Mouse (Mus musculus) inflammation-experienced regulatory T-cells, adult 6 months (primary cell): ENCODE measurements around the gene 2510039O18Rik. TPM values are rescaled to one million over a fixed set of nuclear protein-coding genes. Genes with fewer than 3 reads are reported as not detected.
A peak's percentile ranks its signal among the peaks of the same experiment; 100 is the strongest.

Experiments used
- ATAC-seq: one replicate; pipeline ENCODE4 v1.8.0; 2017
- polyA plus RNA-seq, 3 experiments: library from polyadenylated mRNA; unstranded; fragments of 100-300 nt; shearing (Covaris generic); gene quantifications; one replicate each; pipeline ENCODE4 v1.2.1; 2017

Gene 2510039O18Rik
- 10 to 100 TPM in 1 of 3 experiments, 1 to 10 TPM in 2; 7.2 to 11.6 (median 8.3) TPM for polyA plus RNA-seq

DNA sequence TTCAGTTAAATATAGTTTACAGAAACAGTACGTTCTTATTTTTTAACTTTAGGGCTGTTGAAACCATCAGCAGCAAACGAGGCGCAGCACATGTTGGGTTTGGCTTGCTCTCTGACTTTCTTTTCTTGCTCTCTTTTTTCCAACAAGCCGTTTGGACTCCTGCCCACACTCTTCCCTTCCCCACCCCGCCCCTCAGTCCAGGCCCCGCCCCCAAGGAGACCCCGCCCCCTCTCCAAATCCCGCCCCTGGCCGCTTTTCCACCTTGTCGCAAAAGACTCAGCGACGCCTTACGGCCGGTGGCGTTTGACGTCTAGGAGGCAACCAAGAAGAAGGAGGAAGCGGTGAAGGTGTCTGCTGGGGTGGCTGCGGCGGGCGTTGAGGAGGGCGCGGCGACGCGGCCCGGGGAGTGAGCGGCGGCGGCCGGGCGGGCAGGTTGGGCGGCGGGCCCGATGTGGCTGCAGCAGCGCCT lies at the start of gene 2510039O18Rik:
TSS of gene 2510039O18Rik (plus strand) at position 320 of the 469 bp plus-strand sequence.
- ATAC-seq = peak; percentile 75

DNA sequence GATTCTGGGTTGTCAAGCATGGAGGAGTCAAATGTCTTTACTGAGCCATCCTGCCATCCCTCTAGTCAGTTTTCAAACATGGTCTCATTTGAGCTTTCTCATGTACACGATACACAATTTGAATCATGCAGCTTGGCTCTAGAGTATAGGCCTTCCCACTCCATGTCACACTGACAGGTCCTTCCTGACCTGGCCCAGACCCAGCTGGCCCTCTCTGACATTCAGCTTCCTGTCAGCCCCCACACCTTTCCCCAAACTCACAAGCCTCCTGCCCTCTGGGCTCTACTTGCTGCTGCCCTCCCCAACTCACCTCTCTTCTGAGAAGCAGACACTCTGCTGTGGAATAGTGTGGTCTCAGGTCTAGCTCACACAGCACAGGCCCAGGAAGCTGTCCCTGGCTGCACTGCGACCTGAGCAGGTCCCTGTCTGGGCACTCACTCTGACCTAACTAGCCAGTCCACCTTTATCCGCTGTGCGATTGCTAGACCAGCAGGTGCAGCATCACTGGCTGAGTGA lies 44.8 kb upstream of the 2510039O18Rik start:
- no peak for ATAC-seq

DNA sequence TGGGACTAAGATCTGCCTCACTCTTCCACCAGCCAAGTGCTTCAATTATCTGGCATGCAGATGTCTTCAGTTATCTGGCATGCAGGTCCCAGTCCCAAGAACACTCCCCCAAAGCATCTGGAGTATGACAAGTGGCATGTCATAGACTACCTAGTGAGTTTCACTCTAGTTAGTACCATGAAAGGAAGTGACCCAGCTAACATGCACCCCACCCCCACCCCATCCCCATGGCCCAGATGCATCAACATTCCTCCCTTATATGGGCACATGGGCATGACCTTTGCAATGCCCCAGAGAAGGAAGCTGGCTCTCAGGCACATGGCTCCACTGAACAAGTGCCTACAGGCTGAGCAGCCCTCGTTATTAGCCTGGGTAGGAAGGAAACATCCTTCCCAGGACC lies 44.3 kb upstream of the 2510039O18Rik start:
- ATAC-seq = no peak

DNA sequence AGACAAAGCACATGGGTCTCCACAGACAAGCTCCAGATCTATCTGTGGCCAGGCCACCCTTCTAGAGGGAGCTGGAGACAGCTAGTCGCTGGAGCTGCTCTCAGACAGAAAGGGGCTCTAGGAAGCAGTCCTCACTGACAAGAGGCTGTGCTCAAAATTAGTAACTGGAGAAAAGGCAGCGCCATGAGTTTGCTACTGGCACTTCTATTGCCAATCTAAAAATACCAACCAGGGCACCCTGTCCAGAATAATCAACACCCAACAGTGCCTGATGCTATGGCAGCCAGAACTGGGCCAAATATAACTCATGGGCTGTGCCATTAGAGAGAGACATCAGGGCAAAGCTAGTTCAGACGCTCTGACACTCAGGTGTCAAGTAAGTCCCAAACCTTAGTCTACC lies 43.3 kb upstream of the 2510039O18Rik start:
- no peak for ATAC-seq

DNA sequence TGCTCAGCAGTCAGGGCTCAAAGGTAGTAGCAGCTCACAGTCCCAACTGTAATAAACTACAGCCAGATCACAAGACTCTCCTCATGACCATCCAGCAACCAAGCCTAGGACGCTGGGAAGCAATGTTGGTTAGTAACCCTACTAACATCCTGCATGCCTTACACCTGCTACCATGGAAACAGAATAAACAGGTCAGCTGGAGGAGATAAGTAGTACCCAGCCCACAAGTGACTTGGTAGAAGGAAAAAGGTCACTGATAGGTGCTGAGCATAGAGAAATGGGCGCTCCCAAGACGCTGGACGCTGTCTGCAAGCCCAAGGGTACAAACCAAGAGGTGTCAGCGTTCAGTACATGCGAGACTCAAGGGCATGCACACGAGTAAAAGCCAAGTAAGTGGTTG lies 40.2 kb upstream of the 2510039O18Rik start:
- no peak for ATAC-seq

DNA sequence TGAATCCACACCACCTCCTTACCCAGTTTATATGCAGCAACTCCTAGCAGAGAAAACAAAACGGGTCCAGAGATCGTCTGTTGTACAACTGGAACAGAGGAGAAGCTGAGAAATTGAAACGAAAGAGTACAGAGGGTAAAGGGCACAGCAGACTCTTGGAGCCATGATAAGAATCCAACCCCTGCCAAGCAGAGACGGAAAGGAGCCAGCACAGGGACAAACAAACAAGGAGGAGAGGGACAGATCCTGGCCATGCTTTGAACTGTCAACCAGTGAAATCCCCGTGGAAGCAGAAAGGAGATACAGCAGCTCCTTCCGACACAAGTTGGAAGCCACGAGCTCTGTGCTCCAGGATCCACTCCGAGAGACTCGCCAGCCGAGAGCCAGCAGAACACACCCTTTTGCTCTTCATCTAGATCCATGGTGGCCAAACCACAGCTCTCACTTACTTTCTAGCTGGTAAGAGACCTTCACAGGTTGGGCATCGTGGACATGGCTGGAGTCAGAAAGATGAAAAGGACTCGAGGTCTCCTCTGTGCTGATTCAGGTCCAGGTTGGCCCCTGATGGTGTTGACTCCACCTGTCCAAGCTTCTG lies 37.7 kb upstream of the 2510039O18Rik start:
- no peak for ATAC-seq

DNA sequence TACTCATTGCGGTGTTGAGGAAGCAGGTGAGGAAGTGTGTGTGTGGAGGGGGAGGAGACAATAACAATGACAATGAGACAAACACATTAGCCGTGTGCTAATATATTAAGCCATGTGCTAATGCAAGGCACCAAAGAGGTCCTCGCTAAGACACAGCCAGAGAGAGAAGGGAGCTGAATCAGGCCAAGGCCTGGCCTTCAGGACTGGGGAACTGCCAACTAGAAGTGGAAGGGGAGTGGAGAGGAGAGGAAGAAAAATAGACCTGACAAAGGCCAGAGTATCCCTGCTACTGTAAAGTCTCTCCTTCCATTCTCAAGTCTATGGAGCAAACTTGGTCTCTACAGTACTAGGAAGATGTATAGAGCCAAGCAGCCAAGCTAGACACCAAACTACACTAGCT lies 37.1 kb upstream of the 2510039O18Rik start:
- ATAC-seq = no peak

DNA sequence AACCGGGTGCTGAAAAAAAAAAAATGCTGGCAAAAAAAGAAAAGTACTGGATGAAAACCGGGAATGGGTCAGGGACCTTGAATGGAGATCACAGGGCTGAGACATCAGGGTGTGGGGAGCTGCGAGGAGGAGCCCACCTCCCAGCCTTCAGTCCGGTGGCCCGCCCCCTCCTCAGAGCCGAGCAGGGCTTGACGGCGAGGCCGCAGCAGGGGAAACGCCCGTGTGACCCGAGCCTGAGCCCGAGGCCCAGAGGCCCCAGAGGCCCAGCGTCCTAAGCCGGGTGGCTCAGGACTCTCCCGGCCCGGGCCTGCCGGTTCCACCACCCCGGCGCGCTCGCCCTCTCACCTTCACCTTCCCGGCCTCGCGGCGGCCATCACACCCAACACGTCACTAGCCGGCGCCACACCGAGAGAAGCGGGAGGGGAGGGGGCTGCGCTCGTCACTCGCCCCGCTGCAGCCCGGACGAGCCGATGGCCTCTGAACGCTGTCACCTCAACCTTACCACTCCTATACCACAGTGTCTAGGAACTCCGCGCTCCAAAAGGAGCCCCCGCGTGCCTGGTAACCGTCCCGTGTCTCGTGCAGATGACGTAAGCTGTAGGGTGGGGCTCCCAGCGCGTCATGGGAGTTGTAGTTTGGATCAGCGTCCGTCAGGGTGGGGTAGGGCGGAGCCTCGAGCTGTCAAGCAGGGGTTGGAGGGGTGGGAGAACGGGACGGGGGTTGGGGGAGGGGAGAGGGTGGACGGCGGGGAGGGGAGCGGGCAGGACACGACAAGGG lies 36.2 kb upstream of the 2510039O18Rik start, which contains the start of gene Mfn2:
TSS of gene Mfn2 (minus strand) at position 392 of the 777 bp plus-strand sequence.
- peak; percentile 95 for ATAC-seq

DNA sequence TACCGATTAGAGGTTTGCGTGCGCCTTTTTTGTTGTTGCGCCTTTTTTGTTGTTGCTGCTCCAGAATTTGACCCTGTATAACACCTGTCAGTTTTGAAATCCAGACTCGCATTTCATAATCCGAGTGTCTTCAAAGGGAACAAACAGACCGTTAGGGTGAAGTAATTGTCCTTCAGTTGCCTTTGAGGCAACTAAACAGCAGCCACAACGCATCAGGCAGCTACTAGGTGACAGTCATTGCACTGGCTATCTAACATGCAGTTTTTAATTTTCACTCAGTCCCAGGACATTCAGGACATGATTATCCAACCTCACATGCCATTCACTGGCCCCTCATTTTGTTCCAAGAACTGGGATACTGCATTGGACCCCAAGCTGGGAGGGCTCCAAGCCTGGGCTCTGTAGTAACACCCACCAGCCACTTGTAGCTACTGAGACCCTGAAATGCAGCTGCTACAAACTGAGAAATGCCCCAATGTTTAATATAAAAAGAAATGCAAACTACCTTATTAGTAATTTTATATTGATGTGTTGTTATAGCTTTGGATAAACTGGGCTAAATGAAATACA lies 35.5 kb upstream of the 2510039O18Rik start:
- no peak for ATAC-seq

DNA sequence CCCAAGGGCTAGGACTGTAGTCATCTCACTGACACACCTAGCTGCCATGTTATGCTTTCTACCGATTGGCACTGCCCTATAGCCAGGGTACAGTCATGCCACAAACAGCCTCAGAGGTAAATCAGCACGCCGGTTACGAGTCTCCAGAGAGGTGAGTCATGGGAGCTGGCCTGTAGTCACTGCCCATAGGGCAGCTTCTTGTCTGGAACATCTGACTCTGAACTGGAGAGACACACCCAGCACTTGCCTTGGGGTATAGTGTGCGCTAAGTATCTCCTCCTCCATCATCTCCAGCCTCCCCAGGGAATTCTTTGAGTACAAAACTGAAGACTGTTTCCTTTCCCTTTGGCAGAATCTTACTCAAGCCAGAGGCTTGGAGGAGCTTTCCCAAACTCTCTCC lies 34.5 kb upstream of the 2510039O18Rik start:
- no peak for ATAC-seq

DNA sequence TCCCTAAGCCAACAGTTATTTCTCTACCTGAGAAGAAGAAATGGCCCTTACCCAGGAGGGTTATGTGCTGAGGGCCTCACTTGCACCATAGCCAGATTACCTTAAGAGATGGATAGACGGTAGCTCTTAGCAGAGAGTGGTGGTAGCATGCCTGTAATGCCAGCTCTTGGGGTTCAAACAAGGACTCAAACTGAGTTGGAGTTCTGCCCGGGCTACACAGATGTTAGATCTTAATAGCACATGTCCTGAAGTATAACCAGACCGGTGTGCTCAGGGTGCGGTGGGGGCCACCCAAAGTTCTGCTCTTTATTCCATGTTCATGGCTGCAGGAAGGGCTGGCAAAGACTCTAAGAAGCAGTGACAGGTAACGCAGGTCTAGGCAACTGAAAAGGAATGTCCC lies 31.2 kb upstream of the 2510039O18Rik start:
- no peak for ATAC-seq

DNA sequence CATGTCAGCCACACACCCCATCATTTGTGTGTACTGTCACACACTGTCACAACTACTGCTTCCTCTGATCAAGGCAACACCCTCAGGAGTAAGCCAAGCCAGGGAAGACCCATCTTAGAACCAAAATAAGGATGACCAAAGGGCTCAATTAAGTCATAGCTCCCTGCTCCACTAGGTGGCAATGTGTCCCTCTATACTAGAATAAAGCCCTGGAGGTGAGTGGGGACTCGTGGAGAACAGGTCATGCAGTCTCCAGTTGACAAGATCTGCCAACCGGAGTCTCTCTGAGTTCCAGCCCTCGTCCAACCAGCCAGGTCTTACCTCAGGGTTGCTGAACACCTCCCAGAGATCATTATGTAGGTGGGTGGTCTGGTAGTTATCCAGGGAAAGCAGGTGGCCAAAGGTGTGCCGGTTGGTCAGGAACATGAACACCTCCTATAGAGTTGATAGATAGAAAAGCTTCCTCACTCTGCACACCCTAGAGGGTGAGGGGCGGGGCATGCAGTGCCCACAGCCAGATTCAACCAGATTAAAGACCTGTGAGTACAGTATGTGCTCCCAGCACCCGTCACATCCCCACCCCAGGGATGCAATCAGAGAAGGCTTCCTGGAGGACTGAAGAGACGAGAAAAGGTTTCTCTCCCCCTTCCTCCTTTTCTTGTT lies 22.1 kb upstream of the 2510039O18Rik start:
- ATAC-seq = peak; percentile 75

DNA sequence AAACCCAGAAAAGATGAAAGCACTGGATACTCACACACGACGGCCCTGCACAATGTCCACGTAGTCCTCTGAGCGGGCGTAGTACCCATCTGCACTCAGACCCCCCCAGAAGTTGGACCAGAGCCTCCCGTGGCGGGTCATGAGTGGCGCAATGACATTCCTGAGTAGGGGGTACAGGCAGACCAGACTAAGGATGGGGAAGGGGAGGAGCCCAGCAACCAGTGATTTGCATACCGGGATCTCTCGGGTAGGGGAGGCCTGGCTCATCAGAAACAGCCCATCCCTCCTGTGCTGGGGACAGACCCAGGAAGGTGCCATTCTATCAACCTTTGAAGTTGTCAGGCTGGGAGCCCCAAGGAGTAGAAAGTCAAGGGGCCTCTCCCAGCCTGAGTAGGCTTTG lies 19.7 kb upstream of the 2510039O18Rik start:
- no peak for ATAC-seq

DNA sequence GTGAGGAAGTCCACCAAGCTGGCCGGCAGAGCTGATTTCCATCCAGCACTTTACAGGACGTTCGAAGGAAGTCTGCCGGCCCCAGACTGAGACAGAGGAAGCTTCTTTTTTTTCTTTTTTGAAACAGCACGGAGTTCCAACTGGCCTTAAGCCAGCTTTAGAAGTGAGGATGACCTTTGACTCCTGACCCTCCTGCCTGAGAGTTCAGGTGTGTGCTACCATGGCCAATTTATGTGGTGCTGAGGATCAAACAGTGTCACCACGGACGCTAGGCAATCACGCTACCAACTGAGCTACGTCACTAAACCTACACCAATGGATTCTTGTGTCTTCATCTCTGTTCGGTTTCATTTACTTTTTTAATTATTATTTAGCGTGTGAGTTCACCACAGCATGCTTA lies 18.4 kb upstream of the 2510039O18Rik start:
- ATAC-seq = no peak

DNA sequence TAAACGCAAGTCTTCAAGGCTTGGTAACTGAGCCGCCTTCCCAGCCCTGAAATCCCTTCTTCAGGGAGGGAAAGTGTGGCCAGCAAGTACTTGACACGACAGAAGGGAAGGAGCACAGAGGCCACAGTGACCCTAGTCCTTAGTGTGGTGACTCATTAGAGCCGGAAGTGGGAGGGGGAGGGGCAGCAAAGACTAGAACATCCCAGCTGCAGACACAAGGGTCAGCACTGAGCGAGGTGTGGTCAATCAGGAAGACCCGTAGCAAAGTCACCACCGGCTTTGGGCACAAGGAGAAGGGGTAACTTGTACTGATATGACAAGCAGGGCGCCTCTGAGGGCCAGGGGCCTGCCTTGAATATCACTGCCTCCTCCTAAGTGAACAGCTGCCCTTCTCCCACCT lies 13.0 kb upstream of the 2510039O18Rik start:
- ATAC-seq = no peak

DNA sequence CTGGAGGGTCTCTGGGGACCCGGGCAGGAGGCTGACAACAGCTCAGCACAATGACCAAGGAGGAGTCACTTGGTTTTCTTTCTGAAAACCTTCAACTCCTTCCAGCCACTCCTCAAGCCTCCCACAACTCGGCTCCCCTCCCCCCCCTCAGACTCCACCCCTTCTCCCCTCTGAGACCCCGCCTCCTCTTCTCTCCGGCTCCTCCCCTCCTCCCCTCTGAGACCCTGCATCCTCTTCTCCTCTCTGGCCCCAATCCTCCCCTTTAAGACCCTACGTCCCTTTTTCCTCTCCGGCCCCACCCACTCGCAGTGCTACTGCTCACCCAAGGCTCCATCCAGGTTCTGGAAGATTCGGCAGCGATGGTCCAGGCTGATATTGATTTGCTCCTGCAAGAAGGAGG lies 12.6 kb upstream of the 2510039O18Rik start:
- ATAC-seq = no peak

DNA sequence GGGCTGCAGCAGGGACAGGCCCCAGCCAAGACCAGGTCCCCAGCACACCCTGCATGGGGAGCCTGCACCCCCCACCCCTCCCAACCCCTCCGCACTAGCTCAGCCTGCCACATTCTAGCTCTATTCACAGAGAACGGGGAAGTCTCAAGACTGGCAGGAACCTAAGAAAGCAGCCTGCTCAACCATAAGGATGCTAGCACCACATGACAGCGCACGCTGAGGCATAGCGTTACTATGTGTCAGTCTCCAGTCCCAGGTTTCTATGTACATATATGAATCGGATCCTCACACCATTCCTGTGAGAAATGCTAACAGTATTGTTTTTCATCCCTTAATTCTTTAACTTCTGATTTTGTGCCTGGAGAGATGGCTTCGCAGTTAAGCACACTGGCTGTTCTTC lies 12.2 kb upstream of the 2510039O18Rik start:
- no peak for ATAC-seq

DNA sequence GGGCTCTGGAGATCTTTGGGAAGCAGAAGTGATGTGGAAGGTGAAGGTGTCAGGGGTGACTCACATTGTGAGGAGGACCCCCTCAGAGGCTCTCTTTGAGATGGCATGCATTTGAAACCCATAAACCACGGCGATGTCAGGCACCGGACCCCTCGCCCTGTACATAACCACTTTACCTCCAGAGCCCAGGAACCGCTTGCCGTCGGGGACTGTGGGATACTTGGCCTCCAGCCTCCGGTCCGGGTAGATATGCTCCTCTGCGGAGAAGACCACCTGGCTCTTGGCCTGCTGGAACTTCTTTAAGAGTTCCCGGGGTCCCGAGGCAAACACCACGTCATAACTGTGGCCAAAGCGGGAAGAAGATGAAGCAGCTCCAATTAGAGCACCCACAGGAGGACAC lies 9.7 kb upstream of the 2510039O18Rik start:
- ATAC-seq = no peak

DNA sequence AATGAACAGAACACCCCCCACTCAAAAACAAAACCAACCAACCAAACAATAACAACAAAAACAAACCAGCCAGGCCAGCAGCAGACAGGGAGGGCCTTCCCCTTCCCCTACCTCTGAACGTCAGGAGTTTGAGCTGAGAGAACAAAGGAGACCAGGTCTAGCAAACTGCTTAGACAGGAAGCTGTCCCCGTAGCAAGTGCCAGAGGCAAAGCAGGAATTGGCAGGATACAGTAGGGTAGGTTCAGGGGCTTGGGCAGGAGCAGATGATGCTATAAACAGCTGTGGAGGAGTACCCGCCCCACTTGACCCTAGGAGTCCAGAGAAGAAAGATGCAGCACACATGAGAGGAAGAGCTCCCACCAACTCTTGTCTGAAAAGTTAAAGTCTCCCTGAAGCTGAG lies 6.6 kb upstream of the 2510039O18Rik start:
- no peak for ATAC-seq

DNA sequence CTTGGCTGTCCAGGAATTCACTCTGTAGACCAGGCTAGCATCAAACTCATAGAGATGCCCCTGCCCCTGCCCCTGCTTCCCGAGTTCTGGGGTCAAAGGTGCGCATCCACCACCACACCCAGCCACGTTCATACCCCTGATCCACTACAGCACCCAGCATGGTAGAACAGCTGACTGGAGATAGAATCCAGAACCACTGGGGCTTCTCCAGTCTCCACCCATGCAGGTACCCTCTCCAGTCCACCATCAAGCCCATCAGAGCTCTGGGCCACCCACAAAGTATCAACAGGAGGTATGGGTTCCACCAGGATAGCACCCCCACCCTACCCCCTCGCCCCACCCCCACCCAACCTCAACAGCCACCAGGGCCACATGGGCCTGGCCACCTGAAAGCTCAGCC lies 6.1 kb upstream of the 2510039O18Rik start:
- ATAC-seq = no peak

DNA sequence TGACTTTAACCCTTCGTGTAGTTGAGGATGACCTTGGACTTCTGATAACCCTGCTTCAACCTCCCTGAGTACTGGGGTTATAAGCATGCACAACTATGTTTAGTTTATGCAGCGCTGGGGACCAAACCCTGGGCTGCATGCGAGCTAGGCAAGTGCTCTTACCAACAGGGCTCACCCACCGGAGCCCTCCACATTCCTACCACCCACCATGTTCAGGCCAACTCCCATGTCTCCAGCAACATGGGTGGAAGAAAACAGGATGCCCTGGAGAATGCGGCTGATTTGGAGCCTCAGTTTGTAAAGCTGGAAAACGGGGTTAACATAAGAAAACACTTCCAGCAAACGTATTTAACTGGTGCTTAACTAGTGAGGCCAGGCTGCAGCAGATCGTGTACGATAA lies 4.8 kb upstream of the 2510039O18Rik start:
- ATAC-seq = no peak

DNA sequence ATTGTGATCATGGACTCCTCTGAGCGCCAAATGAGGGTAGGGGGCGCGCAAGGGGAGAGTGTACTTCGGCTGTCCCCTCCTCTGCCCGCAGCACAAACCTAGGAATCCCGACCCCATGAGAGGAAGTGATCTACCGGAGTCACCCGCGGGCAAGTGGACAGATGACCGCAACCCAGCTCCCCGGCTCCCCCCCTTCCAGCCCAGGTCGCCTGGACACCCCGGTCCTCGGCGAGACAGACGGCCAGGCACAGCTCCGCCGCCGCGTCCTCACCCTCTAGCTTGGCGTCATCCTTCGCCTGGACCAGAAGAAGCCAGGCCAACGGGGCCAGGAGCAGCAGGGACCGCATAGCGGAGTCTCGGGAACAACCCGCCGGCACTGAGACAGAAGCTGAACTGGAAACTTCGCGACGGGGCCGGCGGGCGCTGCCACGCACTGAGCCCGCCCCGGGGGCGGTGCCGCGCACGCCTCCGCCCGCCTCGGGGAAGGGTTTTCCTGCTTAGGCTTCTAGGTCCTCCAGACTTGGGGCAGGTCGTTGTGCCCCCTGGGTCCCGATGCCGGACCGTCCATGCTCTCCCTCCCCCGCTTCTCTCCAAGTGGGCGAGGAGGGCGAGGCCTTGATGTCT lies 4.3 kb upstream of the 2510039O18Rik start, which contains the start of gene Plod1:
TSS of gene Plod1 (minus strand) at position 437 of the 624 bp plus-strand sequence.
- ATAC-seq = peak; percentile 79
